Mouse (Mus musculus): ENCODE data around the gene Pcna.
"Not testable (repeated sequence)": the region's sequence is repeated elsewhere in the genome, so short reads cannot be mapped to it uniquely, and the experiment has no call there.

The Pcna gene

DNA sequence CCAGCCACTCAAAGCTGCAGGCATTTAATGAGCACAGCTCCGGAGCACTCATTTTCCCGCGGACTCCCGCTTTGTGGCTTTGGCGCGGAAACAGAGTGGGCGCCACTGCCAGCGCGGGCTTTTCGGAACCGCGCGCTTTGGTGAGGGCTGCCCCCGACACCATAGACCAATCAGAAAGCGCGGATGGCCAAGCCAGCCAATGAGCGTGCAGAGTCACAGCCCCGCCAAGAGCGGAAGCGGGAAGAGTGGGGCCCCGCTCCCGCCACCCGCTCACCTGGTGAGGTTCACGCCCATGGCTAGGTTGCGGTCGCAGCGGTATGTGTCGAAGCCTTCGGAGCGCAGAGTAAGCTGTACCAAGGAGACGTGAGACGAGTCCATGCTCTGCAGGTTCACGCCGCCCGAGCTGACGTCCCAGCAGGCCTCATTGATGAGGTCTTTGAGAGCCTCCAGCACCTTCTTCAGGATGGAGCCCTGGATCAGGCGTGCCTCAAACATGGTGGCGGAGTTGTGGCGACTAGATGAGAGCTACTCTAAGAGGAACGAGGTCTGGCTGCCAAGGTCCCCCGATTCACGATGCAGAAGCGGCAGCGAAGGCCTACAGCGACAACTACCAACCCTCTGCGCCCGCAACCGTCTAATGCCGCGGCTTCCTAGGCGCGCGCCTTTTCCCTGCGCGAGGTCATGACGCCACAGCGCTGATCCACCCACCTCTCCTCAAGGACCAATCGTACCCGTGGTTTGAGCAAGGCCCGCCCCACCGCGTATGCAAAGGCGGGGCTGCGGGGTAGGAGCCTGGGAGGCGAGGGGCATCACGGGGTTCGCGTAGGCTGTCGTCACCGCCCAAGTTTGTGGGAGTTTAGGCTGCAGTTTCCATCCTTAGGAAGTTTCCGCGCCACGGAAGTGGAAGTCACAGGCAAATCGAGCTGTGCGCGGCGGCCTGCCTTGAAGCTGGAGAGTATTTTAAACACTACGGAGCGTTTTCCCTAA, at the start of gene Pcna:
Pcna (minus strand) TSS at position 773 of the 987 bp plus-strand sequence.
- peak; percentile 98 for DNase-seq

DNA sequence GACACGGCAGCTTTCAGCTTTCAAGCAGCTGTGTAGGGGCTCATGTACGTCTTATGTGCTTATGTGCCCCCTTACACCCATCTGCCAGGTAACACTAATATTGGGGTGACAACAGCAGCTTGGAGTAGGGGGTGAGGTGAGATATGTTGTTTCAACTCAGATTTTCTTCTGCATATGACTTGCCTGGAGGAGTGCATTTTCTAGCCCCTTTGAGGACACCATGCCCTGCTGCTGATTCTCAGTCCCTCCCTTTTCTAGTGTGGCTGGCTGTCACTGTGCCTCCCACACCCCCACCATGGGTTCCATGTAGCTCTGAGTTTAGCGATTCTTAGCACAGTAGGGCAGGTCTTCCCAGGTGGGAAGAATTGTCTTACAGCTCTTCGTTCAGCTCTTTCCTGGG, 48.3 kb upstream of the Pcna start:
- no peak for DNase-seq

DNA sequence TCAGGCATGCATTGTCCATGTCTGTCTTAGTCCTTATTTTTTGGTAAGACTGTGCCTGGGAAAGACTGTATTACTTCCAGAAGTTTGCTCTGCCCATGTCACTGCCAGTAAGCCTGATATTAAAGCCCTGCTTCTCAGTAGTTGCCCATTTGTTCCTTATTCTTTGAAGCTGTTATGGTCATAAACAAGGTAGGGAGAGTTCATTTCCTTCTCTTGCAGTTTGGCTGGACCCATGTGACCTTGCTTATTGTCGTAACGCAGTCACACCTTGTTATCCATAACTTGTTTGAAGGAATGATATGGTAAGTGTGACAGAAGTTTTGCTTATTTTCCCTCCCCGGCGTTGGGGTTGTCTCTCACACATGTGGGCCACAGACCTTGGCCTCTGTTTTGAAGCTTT, 45.1 kb upstream of the Pcna start:
- DNase-seq = no peak

DNA sequence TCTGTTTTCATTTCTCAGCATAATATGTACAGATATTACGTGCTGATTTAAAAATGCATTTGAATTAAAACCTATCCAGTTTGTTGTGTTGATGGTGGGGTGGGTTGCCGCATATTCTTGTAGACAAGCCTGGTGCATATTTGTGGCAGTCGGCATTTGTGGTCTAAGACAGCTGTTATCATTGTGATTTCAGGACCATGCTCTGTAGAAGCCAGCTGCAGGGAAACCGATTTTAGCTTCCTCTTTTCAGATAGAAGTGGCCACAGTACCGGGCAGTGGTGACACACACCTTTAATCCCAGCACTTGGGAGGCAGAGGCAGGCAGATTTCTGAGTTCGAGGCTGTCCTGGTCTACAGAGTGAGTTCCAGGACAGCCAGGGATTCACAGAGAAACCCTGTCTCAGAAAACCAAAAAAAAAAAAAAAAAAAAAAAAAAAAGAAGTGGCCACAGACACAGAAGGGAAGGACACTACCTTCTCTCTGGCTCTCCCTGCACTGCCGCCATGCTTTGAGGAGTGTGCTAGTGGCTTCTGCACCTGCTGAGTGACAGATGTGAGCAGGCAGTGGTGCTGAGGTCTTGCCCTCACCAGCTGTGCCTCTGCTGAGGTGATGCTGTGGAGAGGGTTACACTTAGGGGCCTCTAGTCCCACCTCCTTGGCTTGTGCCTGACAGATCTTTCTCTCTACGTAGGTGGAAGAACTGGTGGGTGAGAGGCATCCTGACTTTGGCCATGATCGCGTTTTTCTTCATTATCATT, 40.8 kb upstream of the Pcna start:
- no peak for DNase-seq

DNA sequence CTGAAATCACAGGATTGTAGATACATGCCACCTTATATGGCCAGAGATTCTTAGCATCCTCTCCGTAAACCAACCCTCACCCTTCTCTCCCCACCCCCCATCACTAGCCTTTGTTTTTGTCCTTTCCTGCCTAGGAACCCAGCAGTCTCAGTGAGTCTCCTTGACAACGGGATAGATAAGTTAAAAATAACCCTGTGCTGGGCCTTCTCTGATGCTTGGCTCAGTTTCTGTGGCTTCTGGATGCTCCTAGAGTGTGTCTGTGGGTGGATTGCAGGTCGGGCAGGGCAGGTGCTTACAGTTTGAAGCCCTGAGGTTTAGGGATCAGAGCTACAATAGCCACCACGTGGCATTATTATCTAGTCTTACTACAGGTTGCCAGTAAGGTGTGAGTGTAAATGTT, 39.0 kb upstream of the Pcna start:
- DNase-seq = no peak

DNA sequence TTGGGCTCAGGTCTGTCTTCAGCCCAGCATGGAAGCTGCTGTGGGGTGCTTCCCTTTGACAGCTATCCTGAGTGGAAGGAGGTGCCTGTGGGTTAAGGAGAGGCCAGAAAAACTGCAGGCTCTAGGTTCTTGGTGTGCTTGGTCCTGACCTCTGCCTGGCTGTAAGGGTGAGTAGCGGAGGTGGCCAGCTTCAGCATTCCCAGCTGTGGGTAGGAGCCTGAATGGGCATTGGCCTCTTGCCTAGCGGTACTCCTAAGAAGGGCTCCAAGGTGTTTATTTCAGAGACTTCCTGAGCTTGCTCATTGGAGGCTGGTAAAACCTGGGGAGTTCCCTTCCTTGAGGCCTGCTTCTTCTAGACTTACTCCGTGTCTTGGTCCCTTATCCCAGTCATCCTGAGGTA, 38.2 kb upstream of the Pcna start:
- DNase-seq = peak; percentile 24

DNA sequence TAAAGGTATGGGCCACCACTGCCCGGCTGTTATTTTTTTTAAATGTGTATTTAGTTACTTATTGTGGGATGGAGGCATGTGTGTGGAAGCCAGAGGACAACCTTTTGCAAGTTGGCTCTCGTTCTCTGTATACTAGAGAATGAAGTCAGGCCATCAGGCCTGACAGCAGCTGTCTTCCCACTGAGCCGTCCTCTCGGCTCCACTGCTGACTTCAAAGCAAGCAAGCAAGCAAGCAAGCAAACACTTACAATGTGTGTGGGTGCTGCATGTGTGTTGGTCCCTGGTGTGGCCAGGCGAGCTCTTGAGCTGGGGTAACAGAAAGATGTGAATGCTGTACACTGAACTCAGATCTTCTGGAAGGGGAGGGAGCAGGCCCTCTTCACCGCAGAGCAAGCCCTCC, 37.7 kb upstream of the Pcna start:
- no peak for DNase-seq

DNA sequence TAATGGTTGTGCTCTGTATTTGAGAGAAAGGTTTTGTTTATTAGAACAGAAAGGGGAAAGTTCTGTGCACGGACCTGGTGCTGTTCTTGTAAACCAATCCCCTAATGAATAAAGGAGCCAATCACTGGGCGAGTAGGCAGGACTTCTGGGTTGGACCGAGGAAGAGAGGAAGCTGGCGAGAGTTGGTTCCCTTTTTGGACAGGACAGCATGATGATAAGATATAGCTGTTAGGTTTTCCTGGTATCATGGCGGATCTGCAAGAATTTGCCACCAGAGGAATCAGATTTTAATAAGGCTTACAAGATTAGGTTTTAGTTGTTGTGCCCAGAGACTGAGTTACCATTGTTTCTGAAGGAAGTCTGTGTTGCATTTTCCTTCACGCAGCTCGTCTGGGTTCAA, 36.1 kb upstream of the Pcna start:
- DNase-seq = not testable (repeated sequence)

DNA sequence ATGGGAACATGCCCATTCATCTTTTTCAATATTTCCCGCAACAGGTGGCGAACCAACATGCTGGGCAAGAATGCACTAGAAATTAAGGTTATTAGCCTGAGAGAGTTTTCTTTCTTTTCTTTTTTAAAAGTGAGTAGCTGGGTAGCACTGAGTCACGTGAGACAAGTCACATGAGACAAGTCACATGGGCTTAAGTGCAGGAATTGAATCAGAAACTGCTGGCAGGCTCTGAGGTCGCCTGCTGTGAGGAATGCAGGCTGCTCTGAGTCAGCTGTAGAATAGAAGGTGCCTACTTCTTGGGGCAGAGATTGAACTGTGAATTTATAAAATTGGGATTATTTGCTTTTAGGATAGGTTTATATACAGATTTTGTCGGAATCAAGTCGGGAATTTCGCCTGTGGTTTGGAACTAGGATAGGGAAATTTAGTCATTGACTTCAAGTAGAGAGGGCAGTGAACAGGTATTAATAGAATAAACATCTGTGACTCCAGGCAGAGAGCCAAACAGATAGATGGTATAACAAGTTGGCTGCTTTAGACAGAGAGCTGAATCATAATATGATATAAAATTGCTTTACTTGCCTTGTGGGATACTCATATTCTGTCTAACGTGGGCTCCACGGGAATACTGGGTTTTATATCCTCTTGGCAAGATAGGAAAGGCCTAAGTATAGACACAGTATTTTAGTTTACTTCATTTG, 33.4 kb upstream of the Pcna start:
- DNase-seq = peak; percentile 39

DNA sequence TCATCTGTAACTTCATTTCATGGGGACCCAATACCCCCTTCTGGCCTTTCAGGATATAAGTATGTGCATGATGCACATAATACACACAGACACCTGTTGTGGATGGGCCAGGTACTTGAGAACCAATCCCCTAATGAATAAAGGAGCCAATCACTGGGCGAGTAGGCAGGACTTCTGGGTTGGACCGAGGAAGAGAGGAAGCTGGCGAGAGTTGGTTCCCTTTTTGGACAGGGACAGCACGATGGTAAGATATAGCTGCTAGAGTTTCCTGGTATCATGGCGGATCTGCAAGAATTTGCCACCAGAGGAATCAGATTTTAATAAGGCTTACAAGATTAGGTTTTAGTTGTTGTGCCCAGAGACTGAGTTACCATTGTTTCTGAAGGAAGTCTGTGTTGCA, 32.6 kb upstream of the Pcna start:
- DNase-seq = not testable (repeated sequence)

DNA sequence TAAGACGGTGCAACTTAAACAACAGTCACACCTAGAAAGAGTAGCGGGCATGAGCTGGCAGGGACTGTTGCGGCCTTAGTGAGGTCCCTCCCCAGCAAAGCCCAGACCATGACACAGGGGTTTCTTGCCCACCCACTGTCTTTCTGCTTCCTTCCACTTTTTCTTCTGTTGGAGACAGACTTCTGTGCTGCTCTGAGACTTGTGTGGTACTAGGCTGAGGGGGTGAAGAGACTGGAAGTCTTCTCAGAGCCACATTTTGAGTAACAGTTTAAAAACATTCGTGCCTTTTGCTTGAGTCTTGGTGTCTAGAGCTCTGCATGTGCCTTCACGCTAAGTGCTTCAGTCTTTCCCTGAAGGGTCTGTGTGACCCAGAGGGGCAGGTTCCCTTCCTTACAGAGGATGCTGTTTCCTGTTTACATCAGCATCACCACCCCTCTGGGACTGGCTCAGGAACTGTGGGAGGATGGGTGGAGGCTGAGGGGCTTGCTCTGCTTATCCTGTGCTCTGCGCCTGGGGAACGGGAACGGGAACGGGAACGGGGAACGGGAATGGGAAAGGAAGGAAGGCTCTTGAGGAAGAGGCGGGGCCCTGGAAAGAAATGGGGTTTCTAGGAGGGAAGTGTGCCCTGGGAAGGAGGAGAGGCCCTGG, 31.5 kb upstream of the Pcna start:
- peak; percentile 66 for DNase-seq

DNA sequence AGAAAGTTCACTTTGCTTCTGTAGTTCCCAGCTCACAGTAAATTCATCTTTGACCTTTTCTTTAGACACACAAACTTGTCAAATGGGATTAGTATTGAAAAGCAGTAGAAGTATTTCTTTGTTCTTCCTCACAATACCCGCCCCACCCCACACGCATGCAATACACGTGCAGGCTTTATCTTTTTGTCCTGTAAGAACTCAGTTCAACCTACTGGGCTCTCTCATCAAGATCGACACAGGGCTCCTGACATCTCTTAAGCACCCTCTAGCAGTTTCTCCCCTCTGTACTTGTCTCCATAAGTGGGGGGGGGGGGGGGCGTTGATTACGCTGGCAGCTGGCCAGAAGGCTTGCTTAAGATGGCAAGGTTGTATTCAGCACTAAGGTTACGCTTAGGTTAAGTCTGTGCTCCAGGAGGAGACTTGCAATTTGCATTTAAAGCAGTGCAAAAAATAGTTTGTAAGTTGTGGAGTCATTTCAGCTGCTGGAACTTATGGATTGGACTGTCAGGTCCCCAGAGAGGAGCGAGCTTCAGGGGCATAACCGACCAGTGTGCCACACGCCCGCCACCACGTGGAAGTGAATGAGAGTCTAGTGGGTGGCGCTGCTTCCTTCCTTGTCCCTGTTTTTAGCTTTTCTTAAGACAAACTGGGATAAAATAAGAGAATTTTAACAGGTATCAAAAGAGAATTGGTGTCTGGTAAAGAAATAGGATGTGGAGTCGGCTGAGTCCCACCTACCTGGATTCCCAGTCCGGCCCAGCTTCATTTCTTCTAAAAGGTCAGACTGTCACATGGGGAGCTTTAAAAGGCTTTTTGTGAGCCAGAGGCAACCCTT, 30.3 kb upstream of the Pcna start:
- no peak for DNase-seq

DNA sequence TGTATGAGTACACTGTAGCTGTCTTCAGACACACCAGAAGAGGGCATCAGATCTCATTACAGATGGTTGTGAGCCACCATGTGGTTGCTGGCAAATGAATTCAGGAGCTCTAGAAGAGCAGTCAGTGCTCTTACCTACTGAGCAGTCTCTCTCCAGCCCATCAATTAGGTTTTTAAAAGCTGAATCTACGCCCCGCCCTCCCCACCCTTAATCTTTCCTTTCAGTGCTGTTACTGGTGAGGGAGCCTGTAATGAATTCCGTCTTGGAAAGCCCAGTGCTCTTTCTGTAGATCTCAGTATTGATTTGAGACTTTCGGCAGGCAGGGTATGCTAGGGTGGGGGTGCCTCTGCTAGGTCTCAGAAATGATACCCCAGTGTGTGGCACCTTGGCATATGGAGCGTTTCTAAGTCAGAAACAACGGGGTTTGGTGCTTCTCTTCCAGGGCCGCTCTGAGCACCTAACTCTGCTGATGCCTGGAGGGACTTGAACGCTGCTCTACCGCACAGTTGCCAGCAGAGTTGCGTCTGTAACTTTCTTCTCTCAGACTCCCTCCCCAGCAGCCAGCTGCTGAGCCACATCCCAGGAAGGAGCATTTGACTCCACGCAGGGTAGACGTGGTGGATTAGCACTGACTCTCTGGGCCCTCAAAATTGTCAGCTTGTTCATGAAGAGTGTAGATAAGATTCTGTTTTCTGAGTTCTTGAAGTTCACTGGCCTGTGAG, 29.5 kb upstream of the Pcna start:
- DNase-seq = no peak

DNA sequence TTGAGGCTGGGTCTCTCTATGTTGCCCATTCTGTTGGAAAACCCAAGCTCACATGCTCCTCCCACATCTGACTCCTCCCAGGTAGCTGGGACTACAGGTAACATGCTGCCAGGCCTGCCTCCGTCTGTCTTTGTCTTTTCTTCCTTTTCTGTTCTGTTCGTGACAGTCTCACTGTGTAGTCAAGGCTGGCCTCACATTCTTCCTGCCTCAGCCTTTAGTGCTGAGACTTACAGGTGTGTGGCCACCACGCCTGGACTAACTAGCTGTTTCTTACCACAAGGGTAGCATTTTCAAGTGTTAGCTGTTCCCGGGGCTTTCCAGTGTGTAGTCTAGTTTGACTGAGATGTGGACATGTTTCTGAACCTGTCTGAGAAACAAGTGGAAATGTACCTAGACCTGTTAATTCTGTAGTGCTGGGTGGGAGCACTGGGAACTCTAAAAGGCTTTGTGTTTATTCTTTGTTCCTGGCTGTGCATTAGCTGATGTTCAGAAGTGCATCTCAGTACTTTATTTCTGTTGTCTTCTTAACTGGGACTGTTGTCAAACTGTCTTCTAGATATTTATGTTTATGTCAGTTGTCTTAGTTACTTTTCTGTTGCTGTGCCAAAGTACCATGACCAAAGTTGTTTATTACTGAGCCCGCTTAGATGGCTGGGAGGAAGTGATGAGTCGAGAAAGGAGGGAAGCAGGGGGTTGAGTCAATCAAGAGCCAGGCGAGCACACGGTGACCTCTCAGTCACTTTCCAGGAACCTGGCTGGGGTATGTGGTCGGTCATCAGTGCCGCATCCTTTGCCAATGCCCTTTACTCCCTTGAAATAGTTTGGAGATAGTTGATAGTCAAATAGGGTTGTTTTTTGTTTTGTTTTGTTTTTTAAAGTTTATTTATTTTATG, 28.7 kb upstream of the Pcna start:
- peak; percentile 35 for DNase-seq

DNA sequence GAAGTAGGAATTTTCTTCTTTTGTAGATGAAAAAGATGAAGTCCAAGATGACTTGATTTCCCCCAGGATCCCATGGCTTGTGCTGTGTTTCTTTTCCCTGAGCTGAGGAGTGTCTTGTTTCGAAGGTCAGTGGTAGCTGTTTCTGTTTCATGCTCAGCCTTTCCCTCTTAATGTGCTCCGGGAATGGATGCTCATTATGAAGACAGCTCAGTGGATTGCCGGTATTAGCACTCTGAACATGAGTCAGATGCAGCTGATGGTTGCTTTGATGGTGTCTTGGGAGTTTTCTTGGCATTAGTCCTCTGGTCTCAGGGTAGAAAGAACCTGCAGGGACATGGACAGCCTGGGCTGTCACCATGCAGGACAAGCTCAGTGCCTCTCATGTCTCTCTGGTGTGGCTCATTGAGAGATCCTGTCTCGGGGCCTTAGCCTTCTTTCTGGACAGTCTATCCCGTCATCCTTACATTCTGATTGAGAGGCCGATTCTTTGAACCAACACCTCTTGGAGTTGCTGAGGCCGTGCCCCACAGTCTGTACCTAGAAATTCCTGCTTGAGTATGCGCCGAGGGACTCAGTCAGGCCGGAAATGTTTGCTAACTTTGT, 27.5 kb upstream of the Pcna start:
- no peak for DNase-seq

DNA sequence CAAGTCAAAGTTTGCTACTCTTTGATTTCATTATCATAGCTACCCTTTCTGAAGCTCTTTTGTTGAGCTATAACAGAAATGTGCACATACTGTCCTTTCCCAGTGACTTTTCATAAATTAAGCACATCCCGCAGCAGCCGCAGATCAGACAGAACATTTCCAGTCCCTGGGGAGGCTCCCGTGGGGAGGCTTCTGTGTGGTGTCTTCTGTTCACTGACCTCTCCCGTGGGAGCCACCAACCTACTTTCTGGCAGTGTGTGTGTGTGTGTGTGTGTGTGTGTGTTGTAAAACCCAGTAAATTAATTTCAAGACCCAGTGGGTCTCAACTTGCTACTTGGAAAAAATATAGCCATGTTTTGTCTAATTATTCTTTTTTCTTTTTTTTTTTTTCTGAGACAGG, 26.9 kb upstream of the Pcna start:
- DNase-seq = no peak

DNA sequence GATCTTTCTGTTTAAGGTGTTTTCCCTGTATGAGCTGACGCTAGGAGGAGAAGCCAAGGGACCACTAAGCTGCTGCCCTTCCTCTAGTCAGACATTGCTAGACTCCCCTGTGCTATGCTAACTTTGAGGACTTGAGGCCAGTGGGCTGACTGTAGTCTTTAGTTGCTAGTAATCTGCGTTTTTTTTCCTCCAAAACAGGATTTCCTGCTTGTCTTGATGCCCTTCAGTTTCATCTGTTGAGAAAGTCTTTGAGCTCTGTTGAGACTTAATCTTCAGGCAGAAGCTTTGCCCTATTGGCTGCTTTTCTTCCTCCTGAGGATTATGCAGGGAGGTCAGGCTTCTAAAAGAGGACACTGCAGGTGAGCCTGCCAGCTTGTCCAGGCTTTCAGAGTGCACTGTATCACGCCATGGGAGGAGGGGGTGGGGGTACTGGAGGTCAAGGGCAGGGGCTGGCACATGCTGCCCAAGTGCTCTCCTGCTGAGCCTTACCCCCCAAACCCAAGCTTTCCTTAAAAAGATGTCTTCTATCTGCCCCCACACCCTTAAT, 26.3 kb upstream of the Pcna start:
- no peak for DNase-seq

DNA sequence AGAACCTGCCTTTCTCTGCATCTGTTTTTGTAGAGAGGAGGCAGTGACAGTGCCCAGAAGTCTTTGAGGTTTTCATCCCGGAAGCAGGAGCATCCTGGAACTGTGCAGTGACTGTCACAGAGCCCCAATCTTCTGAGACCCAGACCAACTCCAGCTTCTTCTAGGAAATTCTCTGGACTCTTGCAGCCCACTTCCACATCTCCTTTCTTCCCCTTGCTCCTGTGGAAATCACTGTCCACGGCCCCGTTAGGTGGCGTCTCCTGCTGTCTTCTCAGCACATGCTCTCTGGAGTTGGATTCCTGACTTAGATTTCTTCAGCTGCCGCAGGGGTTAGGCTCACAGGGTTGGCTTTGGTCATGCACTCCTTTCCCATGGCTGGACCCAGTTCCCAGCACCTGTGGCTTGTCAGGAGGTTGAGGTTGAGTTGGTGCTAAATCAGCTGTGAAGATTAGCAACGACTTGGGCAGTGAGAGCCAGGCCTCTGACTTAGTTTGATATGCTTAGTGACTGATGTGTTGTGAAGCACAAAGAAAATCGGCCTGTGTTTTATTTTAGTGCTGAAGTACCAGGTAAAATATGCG, 25.2 kb upstream of the Pcna start:
- DNase-seq = peak; percentile 21

DNA sequence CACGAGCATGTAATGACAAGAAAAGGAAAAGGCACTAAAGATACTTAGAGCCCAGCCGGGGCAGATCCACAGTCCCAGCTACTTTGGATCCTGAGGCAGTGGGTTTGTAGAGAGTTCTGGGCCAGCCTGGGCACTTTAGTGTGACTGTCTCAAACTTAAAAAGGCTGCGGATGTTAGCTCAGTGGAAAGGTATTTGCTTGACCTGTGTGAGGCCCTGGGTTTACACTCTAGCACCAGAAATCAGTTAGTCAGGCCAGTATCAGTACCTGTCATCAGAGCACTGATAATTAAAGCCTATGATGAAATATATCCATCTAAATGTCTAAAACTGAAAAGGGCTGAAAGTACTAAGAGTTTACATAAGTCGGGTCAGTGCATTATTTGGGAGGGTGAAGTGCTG, 23.1 kb upstream of the Pcna start:
- no peak for DNase-seq
